Mouse (Mus musculus): ENCODE measurements at regions not wholly inside any gene's neighbourhood (a gene's known extent, or its start where the extent isn't known, plus 50 kb on each side); places are given as distances from the start of the nearest gene placed in this dataset.
A peak's percentile ranks its signal among the peaks of the same experiment; 100 is the strongest.

DNA sequence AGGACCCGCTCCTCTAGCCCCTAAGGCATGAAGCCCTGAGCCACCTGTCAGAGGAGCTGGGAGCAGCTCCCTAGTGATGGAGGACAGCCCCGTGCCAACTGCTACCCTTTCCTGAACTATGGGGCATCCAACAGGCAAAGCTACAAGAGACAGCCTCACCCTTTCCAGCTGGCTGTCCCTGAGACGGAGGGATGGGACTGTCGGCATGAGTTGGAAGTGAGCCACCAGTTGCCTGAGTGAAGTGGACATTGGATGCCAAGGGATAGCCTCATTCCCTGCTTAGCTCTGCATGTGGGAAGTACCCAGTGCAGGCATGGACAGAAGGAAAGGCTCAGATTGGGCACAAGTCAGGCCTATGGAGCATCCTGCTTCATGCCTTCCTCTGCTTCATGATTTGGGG, 112.3 kb upstream of the Igsf21 start:
- H3K27ac ChIP-seq (ENCODE audit: low read depth, low read length): no peak overlapping the region
- peaks cover 4% of the 10 kb centered on the region; the same call in 1 of the 2 replicates for H3K4me1 ChIP-seq (ENCODE audit: control insufficient read depth, insufficient read depth, low read length)
- H3K4me2 ChIP-seq (ENCODE audit: low read depth, low read length): no peak overlapping the region
- WGBS: 92% methylated on average over 4 of the region's 4 CpGs
- H3K9me3 ChIP-seq (ENCODE audit: control insufficient read depth, low read length): no peaks in the 10 kb centered on the region
- H3K9ac ChIP-seq (replicated peaks; ENCODE audit: low read depth, low read length): no peak overlapping the region
- no peaks in the 10 kb centered on the region for H3K36me3 ChIP-seq (ENCODE audit: control insufficient read depth, insufficient read depth, low read length)
- no peak for ATAC-seq (ENCODE audit: low read depth)
- H3K4me3 ChIP-seq (ENCODE audit: low read depth, low read length): no peak overlapping the region
- no peaks in the 10 kb centered on the region for H3K27me3 ChIP-seq (ENCODE audit: control insufficient read depth, insufficient read depth, low read length)

DNA sequence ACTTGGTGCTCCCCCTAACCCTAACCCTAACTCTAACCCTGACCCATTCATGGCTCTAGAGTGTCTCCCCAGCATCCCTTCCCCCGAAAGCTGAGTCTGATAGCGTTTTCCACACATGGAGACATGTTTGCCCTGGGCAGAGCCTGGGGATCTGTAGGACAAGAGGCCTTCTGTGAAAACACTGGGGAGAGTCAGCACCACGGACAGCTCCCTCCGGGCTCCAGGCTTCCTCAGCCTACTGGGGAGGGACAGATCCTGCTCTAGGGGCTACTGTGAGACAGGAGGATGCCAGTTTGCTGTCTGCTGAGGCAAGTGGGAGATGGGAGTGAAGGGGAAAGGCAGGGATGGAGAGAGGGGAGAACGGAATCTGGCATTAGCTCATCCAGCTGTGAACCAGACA, 111.5 kb upstream of the Igsf21 start:
- Histone ChIP-seq H3K9ac (replicated peaks; ENCODE audit: low read depth, low read length) (no peak overlapping the region), H3K4me3 (ENCODE audit: low read depth, low read length) (no peak overlapping the region), H3K9me3 (ENCODE audit: control insufficient read depth, low read length) (no peaks in the 10 kb centered on the region), H3K4me2 (ENCODE audit: low read depth, low read length) (no peak overlapping the region), H3K27me3 (ENCODE audit: control insufficient read depth, insufficient read depth, low read length) (no peaks in the 10 kb centered on the region), H3K27ac (ENCODE audit: low read depth, low read length) (no peak overlapping the region), H3K4me1 (ENCODE audit: control insufficient read depth, insufficient read depth, low read length) (peaks cover 4% of the 10 kb centered on the region; the same call in 1 of the 2 replicates), H3K36me3 (ENCODE audit: control insufficient read depth, insufficient read depth, low read length) (no peaks in the 10 kb centered on the region)
- 11% methylated on average over 5 of the region's 5 CpGs for WGBS
- no peak for ATAC-seq (ENCODE audit: low read depth)

DNA sequence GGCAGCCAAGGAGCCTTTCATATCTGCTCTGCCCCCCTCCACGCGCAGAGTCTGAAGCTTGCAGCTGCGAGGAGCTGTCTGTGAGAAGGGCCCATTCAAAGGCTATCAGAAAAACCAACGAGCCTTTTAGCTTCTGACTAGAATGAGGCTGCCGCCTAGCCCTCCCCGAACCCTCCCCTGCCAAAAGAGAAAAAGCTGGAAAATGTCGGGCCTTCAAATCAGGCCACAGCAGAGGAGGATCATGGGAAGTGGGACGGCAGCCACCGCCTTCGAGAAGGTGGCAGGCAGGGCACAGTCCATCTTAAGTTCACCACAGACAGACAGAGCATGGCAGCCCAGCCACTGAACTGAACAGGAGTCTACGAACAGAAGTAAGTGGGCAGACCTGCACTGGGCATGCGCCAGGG, 108.6 kb upstream of the Igsf21 start:
- Histone ChIP-seq H3K4me3 (ENCODE audit: low read depth, low read length) (no peak overlapping the region), H3K27ac (ENCODE audit: low read depth, low read length) (peak overlapping the region; percentile 39), H3K36me3 (ENCODE audit: control insufficient read depth, insufficient read depth, low read length) (no peaks in the 10 kb centered on the region), H3K4me2 (ENCODE audit: low read depth, low read length) (no peak overlapping the region), H3K4me1 (ENCODE audit: control insufficient read depth, insufficient read depth, low read length) (peaks cover 4% of the 10 kb centered on the region; the same call in 1 of the 2 replicates), H3K27me3 (ENCODE audit: control insufficient read depth, insufficient read depth, low read length) (no peaks in the 10 kb centered on the region), H3K9me3 (ENCODE audit: control insufficient read depth, low read length) (no peaks in the 10 kb centered on the region), H3K9ac (replicated peaks; ENCODE audit: low read depth, low read length) (no peak overlapping the region)
- ATAC-seq (ENCODE audit: low read depth): no peak
- WGBS: 58% methylated on average over 12 of the region's 12 CpGs

DNA sequence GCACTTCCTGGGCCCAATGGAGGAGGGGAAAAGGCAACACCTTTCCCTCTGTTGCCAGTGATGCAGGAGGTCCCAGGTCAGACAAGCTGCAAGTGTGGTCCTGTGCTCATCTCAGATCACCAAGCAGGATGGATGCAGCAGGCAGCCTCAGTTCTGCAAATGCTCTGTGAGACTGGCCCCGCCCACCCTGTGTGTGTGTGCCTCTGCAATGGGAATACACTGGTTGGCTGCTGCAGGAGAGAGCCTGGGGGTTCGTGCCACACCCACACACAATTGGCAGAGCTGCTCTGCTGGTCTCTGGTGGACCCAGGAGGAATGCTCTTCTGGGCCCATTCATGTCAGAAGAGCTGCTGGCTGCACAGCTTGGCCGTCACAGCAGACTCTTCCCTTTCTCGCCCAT, 102.2 kb upstream of the Igsf21 start:
- Histone ChIP-seq H3K9ac (replicated peaks; ENCODE audit: low read depth, low read length) (no peak overlapping the region), H3K4me1 (ENCODE audit: control insufficient read depth, insufficient read depth, low read length) (peaks cover 4% of the 10 kb centered on the region; the same call in 1 of the 2 replicates), H3K27me3 (ENCODE audit: control insufficient read depth, insufficient read depth, low read length) (no peaks in the 10 kb centered on the region), H3K4me2 (ENCODE audit: low read depth, low read length) (no peak overlapping the region), H3K36me3 (ENCODE audit: control insufficient read depth, insufficient read depth, low read length) (no peaks in the 10 kb centered on the region), H3K9me3 (ENCODE audit: control insufficient read depth, low read length) (no peaks in the 10 kb centered on the region), H3K4me3 (ENCODE audit: low read depth, low read length) (no peak overlapping the region), H3K27ac (ENCODE audit: low read depth, low read length) (no peak overlapping the region)
- WGBS: 51% methylated on average over 4 of the region's 4 CpGs
- no peak for ATAC-seq (ENCODE audit: low read depth)

DNA sequence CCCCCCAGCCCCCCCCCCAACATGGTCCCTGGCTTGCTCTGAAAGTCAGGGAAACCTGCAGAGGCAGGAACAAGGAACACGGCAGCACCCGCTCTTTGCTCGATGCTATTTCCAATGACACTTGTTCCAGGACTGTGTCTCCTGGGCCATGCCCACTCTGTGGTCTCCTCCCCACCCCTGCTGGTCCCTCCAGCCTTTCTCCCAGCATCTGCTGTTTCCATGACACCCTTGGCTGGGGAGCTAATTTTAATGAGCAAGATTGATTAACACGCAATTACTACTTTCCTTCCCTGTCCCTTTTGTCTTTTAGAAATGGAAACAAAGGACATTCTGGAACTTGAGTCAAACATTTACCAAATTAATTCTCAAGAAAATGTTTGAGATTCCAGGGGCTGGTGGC, 83.6 kb upstream of the Igsf21 start:
- Histone ChIP-seq H3K9ac (replicated peaks; ENCODE audit: low read depth, low read length) (no peak overlapping the region), H3K4me2 (ENCODE audit: low read depth, low read length) (no peak overlapping the region), H3K27me3 (ENCODE audit: control insufficient read depth, insufficient read depth, low read length) (no peaks in the 10 kb centered on the region), H3K4me3 (ENCODE audit: low read depth, low read length) (no peak overlapping the region), H3K27ac (ENCODE audit: low read depth, low read length) (no peak overlapping the region), H3K9me3 (ENCODE audit: control insufficient read depth, low read length) (no peaks in the 10 kb centered on the region), H3K36me3 (ENCODE audit: control insufficient read depth, insufficient read depth, low read length) (no peaks in the 10 kb centered on the region), H3K4me1 (ENCODE audit: control insufficient read depth, insufficient read depth, low read length) (no peaks in the 10 kb centered on the region)
- no peak for ATAC-seq (ENCODE audit: low read depth)
- 84% methylated on average over 4 of the region's 4 CpGs for WGBS

DNA sequence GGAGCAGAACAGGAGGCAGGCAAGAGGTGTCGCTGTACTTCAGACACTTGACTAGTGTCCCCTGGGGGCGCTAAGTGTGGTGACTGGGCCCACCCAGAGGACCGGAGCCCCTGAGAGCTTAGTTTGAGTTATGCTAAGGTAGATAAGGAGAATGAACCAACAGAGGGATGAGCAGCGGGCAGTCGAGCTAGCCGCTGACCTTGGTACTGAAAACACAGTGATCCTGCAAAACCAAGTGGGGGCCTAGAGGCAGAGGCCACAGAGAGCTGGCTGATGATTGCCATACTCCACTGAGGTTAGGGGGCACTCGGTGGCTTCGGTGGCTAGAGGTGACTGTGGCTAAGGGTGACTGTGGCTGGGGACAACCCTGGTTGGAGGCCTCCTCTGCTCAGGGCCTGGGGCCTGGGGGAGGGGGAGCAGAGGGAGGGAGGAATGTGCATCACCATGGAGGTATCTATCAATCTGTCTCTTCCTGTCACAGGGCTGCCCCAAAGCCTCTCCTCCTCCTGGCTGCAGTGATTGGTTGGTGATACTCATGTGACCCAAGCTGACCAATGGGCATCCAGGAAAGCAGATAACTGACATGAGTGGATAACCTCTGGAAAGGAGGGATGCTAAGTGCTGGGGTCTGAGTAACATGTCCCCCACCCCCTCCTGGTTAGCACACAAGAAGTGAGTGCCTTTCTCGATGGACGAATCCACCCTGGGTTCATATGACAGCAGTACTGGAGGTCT, 80.3 kb upstream of the Igsf21 start:
- H3K9me3 ChIP-seq (ENCODE audit: control insufficient read depth, low read length): no peaks in the 10 kb centered on the region
- H3K4me1 ChIP-seq (ENCODE audit: control insufficient read depth, insufficient read depth, low read length): no peaks in the 10 kb centered on the region
- no peak overlapping the region for H3K4me2 ChIP-seq (ENCODE audit: low read depth, low read length)
- no peak for ATAC-seq (ENCODE audit: low read depth)
- H3K4me3 ChIP-seq (ENCODE audit: low read depth, low read length): no peak overlapping the region
- 33% methylated on average over 10 of the region's 10 CpGs for WGBS
- H3K36me3 ChIP-seq (ENCODE audit: control insufficient read depth, insufficient read depth, low read length): no peaks in the 10 kb centered on the region
- H3K9ac ChIP-seq (replicated peaks; ENCODE audit: low read depth, low read length): no peak overlapping the region
- H3K27ac ChIP-seq (ENCODE audit: low read depth, low read length): no peak overlapping the region
- no peaks in the 10 kb centered on the region for H3K27me3 ChIP-seq (ENCODE audit: control insufficient read depth, insufficient read depth, low read length)

DNA sequence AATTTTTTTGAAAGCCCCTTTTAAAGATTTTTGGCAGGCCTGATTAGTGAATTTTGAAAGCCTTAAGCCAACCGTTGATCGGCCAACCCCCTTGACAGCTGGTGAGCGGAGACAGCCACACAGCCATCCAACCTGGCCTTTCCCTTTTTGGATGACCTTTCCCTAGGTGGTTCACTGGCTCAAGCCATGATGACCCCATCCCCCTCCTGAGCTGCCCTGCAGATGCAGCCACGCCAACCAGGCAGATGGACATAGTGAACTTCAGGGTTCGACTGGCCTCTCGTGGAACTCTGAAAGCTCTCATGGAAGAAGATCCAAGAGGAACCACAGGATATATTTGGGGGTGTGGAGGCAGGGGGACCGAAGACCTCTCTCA, 79.1 kb upstream of the Igsf21 start:
- no peak overlapping the region for H3K27ac ChIP-seq (ENCODE audit: low read depth, low read length)
- H3K9ac ChIP-seq (replicated peaks; ENCODE audit: low read depth, low read length): no peak overlapping the region
- WGBS: 91% methylated on average over 7 of the region's 7 CpGs
- H3K27me3 ChIP-seq (ENCODE audit: control insufficient read depth, insufficient read depth, low read length): no peaks in the 10 kb centered on the region
- no peak for ATAC-seq (ENCODE audit: low read depth)
- peaks cover 4% of the 10 kb centered on the region for H3K4me1 ChIP-seq (ENCODE audit: control insufficient read depth, insufficient read depth, low read length)
- no peak overlapping the region for H3K4me2 ChIP-seq (ENCODE audit: low read depth, low read length)
- no peaks in the 10 kb centered on the region for H3K36me3 ChIP-seq (ENCODE audit: control insufficient read depth, insufficient read depth, low read length)
- no peaks in the 10 kb centered on the region for H3K9me3 ChIP-seq (ENCODE audit: control insufficient read depth, low read length)
- no peak overlapping the region for H3K4me3 ChIP-seq (ENCODE audit: low read depth, low read length)

DNA sequence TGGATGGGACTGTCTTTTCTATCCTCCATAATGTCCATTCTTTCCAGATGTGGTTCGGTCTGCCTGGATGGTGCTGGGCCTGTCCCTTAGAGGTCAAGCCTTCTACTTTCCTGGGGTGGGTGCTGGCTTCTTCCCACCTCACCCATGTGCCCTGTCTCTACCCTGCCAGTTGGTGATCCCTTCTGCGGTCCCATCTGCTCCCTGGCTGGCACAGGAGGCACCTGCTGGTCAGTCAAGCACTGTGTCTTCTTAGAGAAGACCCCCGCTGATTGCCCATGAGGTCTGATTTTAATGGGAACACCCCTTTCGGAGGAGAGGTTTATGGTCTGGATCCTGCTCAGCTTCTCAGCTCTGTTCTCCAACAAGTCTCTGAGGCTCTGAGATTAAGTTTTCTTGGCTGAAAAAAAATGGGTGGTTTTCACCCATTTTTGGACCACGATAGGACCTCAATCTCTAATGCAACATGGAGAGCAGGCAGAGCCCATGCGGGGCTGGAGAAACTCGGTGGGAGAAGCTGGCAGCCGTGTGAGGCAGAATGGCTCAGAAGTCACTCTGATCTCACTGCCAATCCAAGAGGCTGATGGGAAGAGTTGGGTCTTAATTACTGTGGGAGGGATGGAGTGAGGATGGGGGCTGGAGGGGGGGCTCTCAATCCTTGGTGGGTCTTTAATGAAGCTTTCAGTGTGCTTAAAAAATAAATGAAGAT, 78.5 kb upstream of the Igsf21 start:
- Histone ChIP-seq H3K9me3 (ENCODE audit: control insufficient read depth, low read length) (no peaks in the 10 kb centered on the region), H3K4me2 (ENCODE audit: low read depth, low read length) (no peak overlapping the region), H3K9ac (replicated peaks; ENCODE audit: low read depth, low read length) (no peak overlapping the region), H3K27me3 (ENCODE audit: control insufficient read depth, insufficient read depth, low read length) (no peaks in the 10 kb centered on the region), H3K4me1 (ENCODE audit: control insufficient read depth, insufficient read depth, low read length) (peaks cover 7% of the 10 kb centered on the region), H3K27ac (ENCODE audit: low read depth, low read length) (no peak overlapping the region), H3K36me3 (ENCODE audit: control insufficient read depth, insufficient read depth, low read length) (no peaks in the 10 kb centered on the region), H3K4me3 (ENCODE audit: low read depth, low read length) (no peak overlapping the region)
- WGBS: 87% methylated on average over 8 of the region's 8 CpGs
- ATAC-seq (ENCODE audit: low read depth): no peak

DNA sequence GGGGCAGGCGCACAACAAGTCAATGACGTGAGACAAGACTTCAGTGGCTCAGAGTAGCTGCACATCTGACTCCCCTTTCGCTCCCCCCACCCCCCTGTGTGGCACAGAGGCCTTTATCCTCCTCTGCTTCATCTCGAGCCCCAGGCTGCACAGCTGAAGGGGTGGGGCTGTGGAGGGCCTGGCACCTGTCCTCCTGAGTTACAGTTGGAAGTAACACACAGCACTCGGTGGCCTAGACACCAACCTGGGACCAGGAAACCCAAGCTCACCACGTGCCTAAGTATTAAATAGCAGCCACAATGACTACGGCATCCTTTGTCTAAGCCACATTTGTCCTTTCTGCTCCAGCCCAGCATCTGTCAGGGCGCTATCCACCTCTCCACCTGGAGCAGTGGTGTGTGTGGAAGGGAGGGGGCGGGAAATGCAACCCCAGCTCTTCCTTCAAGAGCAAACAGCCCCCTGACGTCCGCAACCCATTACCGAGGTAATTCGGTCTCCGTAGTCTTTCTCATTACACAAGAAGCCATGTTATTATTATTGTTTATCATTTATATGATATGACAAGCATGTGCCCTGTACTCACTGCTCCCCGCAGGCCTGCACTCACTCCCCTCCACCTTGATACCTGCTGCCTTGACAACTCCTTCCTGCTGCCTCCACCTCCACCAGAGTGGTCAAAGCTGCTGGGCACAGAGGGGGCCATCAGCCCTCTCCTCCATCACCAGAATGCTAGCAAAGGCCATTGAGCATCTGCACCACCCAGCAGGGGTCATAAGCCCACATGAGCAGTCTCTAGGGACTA, 73.7 kb upstream of the Igsf21 start:
- Histone ChIP-seq H3K4me2 (ENCODE audit: low read depth, low read length) (no peak overlapping the region), H3K4me3 (ENCODE audit: low read depth, low read length) (no peak overlapping the region), H3K9ac (replicated peaks; ENCODE audit: low read depth, low read length) (0 out of 2 replicates have a peak overlapping the region, but pooled peaks have one; percentile 7), H3K4me1 (ENCODE audit: control insufficient read depth, insufficient read depth, low read length) (peaks cover 10% of the 10 kb centered on the region), H3K36me3 (ENCODE audit: control insufficient read depth, insufficient read depth, low read length) (no peaks in the 10 kb centered on the region), H3K27ac (ENCODE audit: low read depth, low read length) (peak overlapping the region; percentile 52), H3K27me3 (ENCODE audit: control insufficient read depth, insufficient read depth, low read length) (no peaks in the 10 kb centered on the region), H3K9me3 (ENCODE audit: control insufficient read depth, low read length) (no peaks in the 10 kb centered on the region)
- peak; percentile 62 for ATAC-seq (ENCODE audit: low read depth)
- 62% methylated on average over 15 of the region's 15 CpGs for WGBS
